Mouse (Mus musculus) heart, embryonic 15.5 days (tissue): Measurements from ENCODE around the gene Cyp4a31. TPM values are rescaled to one million over a fixed set of nuclear protein-coding genes. Genes with fewer than 3 reads are reported as not detected.
"Not testable (repeated sequence)": the region's sequence is repeated elsewhere in the genome, so short reads cannot be mapped to it uniquely, and the experiment has no call there.

Source experiments
- ATAC-seq: fragments of 200-750 bp; cut with Nextera tagmentation; replicated peaks from 2 replicates; pipeline ENCODE4 v1.8.0; 2017; ENCODE audit warnings: low read depth, moderate TSS enrichment; ENCODE audit not compliant: insufficient number of reproducible peaks, insufficient read depth, low FRiP score
- H3K27ac ChIP-seq: fragments of 300-500 bp; sonication (generic); 2 replicates; pipeline ENCODE4 v1.5.1; 2015; ENCODE audit warnings: mild to moderate bottlenecking, inconsistent platforms
- H3K27me3 ChIP-seq: fragments of 300-500 bp; sonication (generic); 2 replicates; pipeline ENCODE4 v1.6.1; 2015; ENCODE audit warnings: inconsistent platforms
- H3K36me3 ChIP-seq: fragments of 300-500 bp; sonication (generic); 2 replicates; pipeline ENCODE4 v1.6.1; 2015; ENCODE audit warnings: mild to moderate bottlenecking, inconsistent platforms
- H3K4me1 ChIP-seq: fragments of 300-500 bp; sonication (generic); replicated peaks from 2 replicates; pipeline ENCODE4 v1.6.1; 2015; ENCODE audit warnings: inconsistent platforms
- H3K4me2 ChIP-seq: fragments of 300-500 bp; sonication (generic); 2 replicates; pipeline ENCODE4 v1.6.1; 2015; ENCODE audit warnings: inconsistent platforms, mild to moderate bottlenecking, moderate library complexity
- H3K4me3 ChIP-seq: fragments of 300-500 bp; sonication (generic); 2 replicates; pipeline ENCODE4 v1.5.1; 2015; ENCODE audit warnings: mild to moderate bottlenecking, inconsistent platforms
- H3K9ac ChIP-seq: fragments of 300-500 bp; sonication (generic); 2 replicates; pipeline ENCODE4 v1.6.1; 2015; ENCODE audit warnings: mild to moderate bottlenecking, inconsistent platforms
- H3K9me3 ChIP-seq: fragments of 300-500 bp; sonication (generic); replicated peaks from 2 replicates; pipeline ENCODE4 v1.6.1; 2016; ENCODE audit warnings: inconsistent platforms
- WGBS: fragments of 180-500 bp; shearing (Covaris S2); methylation state at CpG from one replicate; pipeline ENCODE4 v1.1.7; 2015; ENCODE audit warnings: mixed read lengths; 5-methylcytosine and 5-hydroxymethylcytosine counted together
- polyA plus RNA-seq: library from polyadenylated mRNA; unstranded; fragments of >200 nt; fragmentation: Nextera tagmentation; extraction: Ambion mirVana; gene quantifications from 2 replicates; pipeline ENCODE4 v1.2.1, GENCODE M21; 2015

Cyp4a31 gene
- not detected in 2 replicates for polyA plus RNA-seq

GRCm38 (mm10) chr4:115563401-115563800 lies at the start of gene Cyp4a31:
Gene Cyp4a31 (plus strand): TSS chr4:115563649.
- Histone ChIP-seq H3K36me3 (no peaks in the 10 kb centered on the region), H3K4me2 (no peak within 1 kb of the TSS), H3K4me3 (no peak within 1 kb of the TSS), H3K27me3 (no peaks in the 10 kb centered on the region), H3K27ac (no peak within 1 kb of the TSS), H3K9me3 (no peaks in the 10 kb centered on the region), H3K4me1 (no peaks in the 10 kb centered on the region), H3K9ac (no peak within 1 kb of the TSS)
- no peak for ATAC-seq
- WGBS: 77% methylated on average over 3 of the region's 3 CpGs

- not testable (repeated sequence) for H3K27me3 ChIP-seq, H3K9me3 ChIP-seq, H3K4me2 ChIP-seq, H3K4me3 ChIP-seq, H3K36me3 ChIP-seq, ATAC-seq, H3K9ac ChIP-seq, H3K4me1 ChIP-seq, H3K27ac ChIP-seq
These were observed 49.5 kb upstream of the Cyp4a31 start for GRCm38 (mm10) chr4:115513964-115514363.

- not testable (repeated sequence) for H3K4me1 ChIP-seq, H3K4me2 ChIP-seq, ATAC-seq, H3K9ac ChIP-seq, H3K9me3 ChIP-seq, H3K27ac ChIP-seq, H3K27me3 ChIP-seq, H3K36me3 ChIP-seq, H3K4me3 ChIP-seq
- WGBS: 76% methylated on average over 5 of the region's 5 CpGs
These were observed 45.4 kb upstream of the Cyp4a31 start, which contains the start of gene Cyp4a10 for GRCm38 (mm10) chr4:115518000-115518399. Gene Cyp4a10 (plus strand): TSS chr4:115518264.

GRCm38 (mm10) chr4:115519444-115519843 lies 44.0 kb upstream of the Cyp4a31 start:
- Histone ChIP-seq H3K4me3 (no peak overlapping the region), H3K4me1 (no peaks in the 10 kb centered on the region), H3K27me3 (no peaks in the 10 kb centered on the region), H3K36me3 (no peaks in the 10 kb centered on the region), H3K4me2 (no peak overlapping the region), H3K9ac (no peak overlapping the region), H3K27ac (no peak overlapping the region), H3K9me3 (no peaks in the 10 kb centered on the region)
- ATAC-seq: no peak
- WGBS: 63% methylated on average over 4 of the region's 4 CpGs

GRCm38 (mm10) chr4:115521766-115522165 lies 41.7 kb upstream of the Cyp4a31 start:
- Histone ChIP-seq H3K27me3 (no peaks in the 10 kb centered on the region), H3K36me3 (no peaks in the 10 kb centered on the region), H3K4me3 (no peak overlapping the region), H3K9me3 (no peaks in the 10 kb centered on the region), H3K4me1 (no peaks in the 10 kb centered on the region), H3K27ac (no peak overlapping the region), H3K9ac (no peak overlapping the region), H3K4me2 (no peak overlapping the region)
- 96% methylated on average over 2 of the region's 2 CpGs for WGBS
- no peak for ATAC-seq

GRCm38 (mm10) chr4:115545101-115545500 lies 18.3 kb upstream of the Cyp4a31 start:
- H3K36me3 ChIP-seq: no peaks in the 10 kb centered on the region
- H3K4me1 ChIP-seq: no peaks in the 10 kb centered on the region
- 48% methylated on average over 1 of the region's 1 CpGs for WGBS
- no peak overlapping the region for H3K4me3 ChIP-seq
- H3K27me3 ChIP-seq: no peaks in the 10 kb centered on the region
- ATAC-seq: no peak
- H3K9me3 ChIP-seq: no peaks in the 10 kb centered on the region
- H3K27ac ChIP-seq: no peak overlapping the region
- H3K4me2 ChIP-seq: no peak overlapping the region
- H3K9ac ChIP-seq: no peak overlapping the region

- no peak overlapping the region for H3K9ac ChIP-seq
- ATAC-seq: peak; percentile 67; the same call in 1 of the 2 replicates
- 32% methylated on average over 2 of the region's 2 CpGs for WGBS
- no peaks in the 10 kb centered on the region for H3K4me1 ChIP-seq
- H3K9me3 ChIP-seq: no peaks in the 10 kb centered on the region
- H3K27me3 ChIP-seq: no peaks in the 10 kb centered on the region
- H3K4me3 ChIP-seq: no peak overlapping the region
- H3K27ac ChIP-seq: peak overlapping the region; percentile 16; the same call in 1 of the 2 replicates
- H3K36me3 ChIP-seq: no peaks in the 10 kb centered on the region
- no peak overlapping the region for H3K4me2 ChIP-seq
These were observed 17.2 kb upstream of the Cyp4a31 start for GRCm38 (mm10) chr4:115546141-115546828.

- no peak overlapping the region for H3K4me3 ChIP-seq
- no peaks in the 10 kb centered on the region for H3K36me3 ChIP-seq
- H3K27ac ChIP-seq: no peak overlapping the region
- no peak overlapping the region for H3K4me2 ChIP-seq
- no peaks in the 10 kb centered on the region for H3K9me3 ChIP-seq
- no peaks in the 10 kb centered on the region for H3K27me3 ChIP-seq
- H3K9ac ChIP-seq: no peak overlapping the region
- no peak for ATAC-seq
- no peaks in the 10 kb centered on the region for H3K4me1 ChIP-seq
- 72% methylated on average over 3 of the region's 3 CpGs for WGBS
These were observed 10.7 kb upstream of the Cyp4a31 start for GRCm38 (mm10) chr4:115552726-115553125.

GRCm38 (mm10) chr4:115555513-115555912 lies 7.9 kb upstream of the Cyp4a31 start:
- H3K9ac ChIP-seq: no peak overlapping the region
- H3K27ac ChIP-seq: no peak overlapping the region
- no peaks in the 10 kb centered on the region for H3K9me3 ChIP-seq
- H3K27me3 ChIP-seq: no peaks in the 10 kb centered on the region
- no peak overlapping the region for H3K4me3 ChIP-seq
- H3K4me1 ChIP-seq: no peaks in the 10 kb centered on the region
- ATAC-seq: no peak
- no peaks in the 10 kb centered on the region for H3K36me3 ChIP-seq
- no peak overlapping the region for H3K4me2 ChIP-seq
- WGBS: 57% methylated on average over 2 of the region's 2 CpGs

- Histone ChIP-seq H3K4me2 (no peak overlapping the region), H3K27ac (no peak overlapping the region), H3K27me3 (no peaks in the 10 kb centered on the region), H3K9me3 (no peaks in the 10 kb centered on the region), H3K4me1 (no peaks in the 10 kb centered on the region), H3K9ac (no peak overlapping the region), H3K4me3 (no peak overlapping the region), H3K36me3 (no peaks in the 10 kb centered on the region)
- ATAC-seq: no peak
- WGBS: 65% methylated on average over 4 of the region's 4 CpGs
These were observed 5.4 kb upstream of the Cyp4a31 start for GRCm38 (mm10) chr4:115557861-115558561.

GRCm38 (mm10) chr4:115561236-115561635 lies 2.2 kb upstream of the Cyp4a31 start:
- H3K36me3 ChIP-seq, H3K9me3 ChIP-seq, H3K9ac ChIP-seq, H3K4me2 ChIP-seq, H3K4me1 ChIP-seq, H3K4me3 ChIP-seq, ATAC-seq, H3K27me3 ChIP-seq, H3K27ac ChIP-seq: not testable (repeated sequence)
- 63% methylated on average over 5 of the region's 5 CpGs for WGBS
